Mouse (Mus musculus): Measurements from ENCODE around the gene Opa1.

Gene Opa1

GRCm38 (mm10) chr16:29579167-29579786, at the start of gene Opa1:
TSS of gene Opa1 (plus strand) at chr16:29579334.
- DNase-seq (ENCODE audit: low spot score) = peak; percentile 98

GRCm38 (mm10) chr16:29533641-29534040, 45.5 kb upstream of the Opa1 start:
- no peak for DNase-seq (ENCODE audit: low spot score)

GRCm38 (mm10) chr16:29535866-29536265, 43.3 kb upstream of the Opa1 start:
- no peak for DNase-seq (ENCODE audit: low spot score)

GRCm38 (mm10) chr16:29536411-29537204, 42.5 kb upstream of the Opa1 start:
- DNase-seq (ENCODE audit: low spot score) = no peak

GRCm38 (mm10) chr16:29539906-29540305, 39.2 kb upstream of the Opa1 start:
- no peak for DNase-seq (ENCODE audit: low spot score)

GRCm38 (mm10) chr16:29541261-29541683, 37.9 kb upstream of the Opa1 start:
- no peak for DNase-seq (ENCODE audit: low spot score)

GRCm38 (mm10) chr16:29544829-29545228, 34.3 kb upstream of the Opa1 start, which contains the start of gene Atp13a4:
TSS of gene Atp13a4 (minus strand) at chr16:29544864.
- no peak for DNase-seq (ENCODE audit: low spot score)

- no peak for DNase-seq (ENCODE audit: low spot score)
These were observed 19.5 kb upstream of the Opa1 start for GRCm38 (mm10) chr16:29559667-29560066.

GRCm38 (mm10) chr16:29560454-29560853, 18.7 kb upstream of the Opa1 start:
- DNase-seq (ENCODE audit: low spot score) = no peak

GRCm38 (mm10) chr16:29560869-29561268, 18.3 kb upstream of the Opa1 start:
- DNase-seq (ENCODE audit: low spot score) = peak; percentile 82

- no peak for DNase-seq (ENCODE audit: low spot score)
These were observed 5.1 kb upstream of the Opa1 start for GRCm38 (mm10) chr16:29574013-29574412.

- peak; percentile 64 for DNase-seq (ENCODE audit: low spot score)
These were observed 3.5 kb upstream of the Opa1 start for GRCm38 (mm10) chr16:29575620-29576019.

GRCm38 (mm10) chr16:29579787-29580176, 648 bp downstream of the Opa1 start:
- DNase-seq (ENCODE audit: low spot score) = peak; percentile 27

GRCm38 (mm10) chr16:29592171-29592570, 13.0 kb downstream of the Opa1 start:
- DNase-seq (ENCODE audit: low spot score) = no peak

- no peak for DNase-seq (ENCODE audit: low spot score)
These were observed 18.0 kb downstream of the Opa1 start for GRCm38 (mm10) chr16:29597122-29597521.

- no peak for DNase-seq (ENCODE audit: low spot score)
These were observed 26.4 kb downstream of the Opa1 start for GRCm38 (mm10) chr16:29605546-29605945.

- no peak for DNase-seq (ENCODE audit: low spot score)
These were observed 28.0 kb downstream of the Opa1 start for GRCm38 (mm10) chr16:29607131-29607530.

- DNase-seq (ENCODE audit: low spot score) = no peak
These were observed 35.6 kb downstream of the Opa1 start for GRCm38 (mm10) chr16:29614762-29615161.

- DNase-seq (ENCODE audit: low spot score) = peak; percentile 63
These were observed 49.9 kb downstream of the Opa1 start for GRCm38 (mm10) chr16:29629053-29629452.

GRCm38 (mm10) chr16:29635780-29636179, 56.6 kb downstream of the Opa1 start:
- peak; percentile 59 for DNase-seq (ENCODE audit: low spot score)

- DNase-seq (ENCODE audit: low spot score) = peak; percentile 55
These were observed 63.2 kb downstream of the Opa1 start for GRCm38 (mm10) chr16:29642376-29642775.

- no peak for DNase-seq (ENCODE audit: low spot score)
These were observed 65.7 kb downstream of the Opa1 start for GRCm38 (mm10) chr16:29644871-29645270.

- DNase-seq (ENCODE audit: low spot score) = no peak
These were observed 67.1 kb downstream of the Opa1 start for GRCm38 (mm10) chr16:29646202-29646601.

Measured in embryo, embryonic 10 days (tissue).